Mouse (Mus musculus) myocyte (in vitro differentiated cells): ENCODE data around the gene Rab11fip4. TPM values are rescaled to one million over a fixed set of nuclear protein-coding genes. Genes with fewer than 3 reads are reported as not detected.

ENCODE experiments used
- H3K27me3 ChIP-seq: one replicate; pipeline ENCODE4 v1.6.1; 2011; ENCODE audit not compliant: control insufficient read depth, insufficient read depth, insufficient read length
- H3K36me3 ChIP-seq: one replicate; pipeline ENCODE4 v1.6.1; 2011; ENCODE audit not compliant: control insufficient read depth, insufficient read depth
- H3K4me2 ChIP-seq: one replicate; pipeline ENCODE4 v1.6.1; 2011; ENCODE audit warnings: low read depth, control low read depth
- H3K4me3 ChIP-seq: one replicate; pipeline ENCODE4 v1.5.1; 2011; ENCODE audit warnings: mild to moderate bottlenecking, control low read depth, moderate library complexity
- H3K79me2 ChIP-seq: one replicate; pipeline ENCODE4 v1.6.1; 2011; ENCODE audit not compliant: control insufficient read depth, insufficient read depth
- H3ac ChIP-seq: one replicate; pipeline ENCODE4 v1.6.1; 2011; ENCODE audit not compliant: control insufficient read depth, insufficient read length
- CEBPB ChIP-seq: IDR thresholded peaks from 2 replicates; pipeline ENCODE4 v1.6.1; 2011; ENCODE audit warnings: mild to moderate bottlenecking, moderate library complexity; ENCODE audit not compliant: poor library complexity, insufficient read depth, severe bottlenecking
- E2F4 ChIP-seq: IDR thresholded peaks from one replicate; pipeline ENCODE4 v1.6.1; 2011; ENCODE audit warnings: mild to moderate bottlenecking, control low read depth, moderate library complexity; ENCODE audit not compliant: insufficient read depth
- MAX ChIP-seq: IDR thresholded peaks from one replicate; pipeline ENCODE4 v1.6.1; 2011; ENCODE audit warnings: low read depth, mild to moderate bottlenecking, control low read depth
- MYOD1 ChIP-seq, 3 experiments: IDR thresholded peaks; one replicate each; pipeline ENCODE4 v1.6.1; 2011; ENCODE audit warnings: control low read depth in 2 of 3, low read depth in 2 of 3, mild to moderate bottlenecking in 2 of 3, moderate library complexity in 1 of 3; ENCODE audit not compliant: insufficient read length in 2 of 3, control insufficient read depth in 1 of 3
- MYOG ChIP-seq, 3 experiments: IDR thresholded peaks; one replicate each; pipeline ENCODE4 v1.6.1; 2011; ENCODE audit warnings: control low read depth in 2 of 3, low read depth in 2 of 3, mild to moderate bottlenecking in 2 of 3; ENCODE audit not compliant: insufficient read length in 2 of 3, control insufficient read depth in 1 of 3, insufficient read depth in 1 of 3
- POLR2A ChIP-seq: IDR thresholded peaks from one replicate; pipeline ENCODE4 v1.6.1; 2011; ENCODE audit warnings: low read depth, mild to moderate bottlenecking, control low read depth, moderate library complexity; ENCODE audit not compliant: insufficient read length
- POLR2AphosphoS2 ChIP-seq: IDR thresholded peaks from one replicate; pipeline ENCODE4 v1.6.1; 2011; ENCODE audit warnings: low read depth, control low read depth; ENCODE audit not compliant: insufficient read length
- REST ChIP-seq: IDR thresholded peaks from one replicate; pipeline ENCODE4 v1.6.1; 2011; ENCODE audit warnings: mild to moderate bottlenecking, control low read depth, moderate library complexity; ENCODE audit not compliant: insufficient read depth, insufficient read length
- SRF ChIP-seq: IDR thresholded peaks from one replicate; pipeline ENCODE4 v1.6.1; 2011; ENCODE audit warnings: low read depth; ENCODE audit not compliant: control insufficient read depth, insufficient read length
- TCF12 ChIP-seq: IDR thresholded peaks from one replicate; pipeline ENCODE4 v1.6.1; 2011; ENCODE audit warnings: mild to moderate bottlenecking, control low read depth; ENCODE audit not compliant: poor library complexity, insufficient read depth, severe bottlenecking
- TCF3 ChIP-seq: IDR thresholded peaks from one replicate; pipeline ENCODE4 v1.6.1; 2011; ENCODE audit warnings: low read depth, control low read depth; ENCODE audit not compliant: insufficient read length
- USF1 ChIP-seq: IDR thresholded peaks from one replicate; pipeline ENCODE4 v1.6.1; 2011; ENCODE audit warnings: low read depth, mild to moderate bottlenecking, control low read depth, moderate library complexity
- polyA plus RNA-seq: library from polyadenylated mRNA; unstranded; fragments of >200 nt; fragmentation: generic; extraction: Trizol; gene quantifications from one replicate; pipeline ENCODE4 v1.2.1, GENCODE M21; 2012; ENCODE audit warnings: missing spikeins

Rab11fip4 gene
- 0.04 TPM for polyA plus RNA-seq

DNA sequence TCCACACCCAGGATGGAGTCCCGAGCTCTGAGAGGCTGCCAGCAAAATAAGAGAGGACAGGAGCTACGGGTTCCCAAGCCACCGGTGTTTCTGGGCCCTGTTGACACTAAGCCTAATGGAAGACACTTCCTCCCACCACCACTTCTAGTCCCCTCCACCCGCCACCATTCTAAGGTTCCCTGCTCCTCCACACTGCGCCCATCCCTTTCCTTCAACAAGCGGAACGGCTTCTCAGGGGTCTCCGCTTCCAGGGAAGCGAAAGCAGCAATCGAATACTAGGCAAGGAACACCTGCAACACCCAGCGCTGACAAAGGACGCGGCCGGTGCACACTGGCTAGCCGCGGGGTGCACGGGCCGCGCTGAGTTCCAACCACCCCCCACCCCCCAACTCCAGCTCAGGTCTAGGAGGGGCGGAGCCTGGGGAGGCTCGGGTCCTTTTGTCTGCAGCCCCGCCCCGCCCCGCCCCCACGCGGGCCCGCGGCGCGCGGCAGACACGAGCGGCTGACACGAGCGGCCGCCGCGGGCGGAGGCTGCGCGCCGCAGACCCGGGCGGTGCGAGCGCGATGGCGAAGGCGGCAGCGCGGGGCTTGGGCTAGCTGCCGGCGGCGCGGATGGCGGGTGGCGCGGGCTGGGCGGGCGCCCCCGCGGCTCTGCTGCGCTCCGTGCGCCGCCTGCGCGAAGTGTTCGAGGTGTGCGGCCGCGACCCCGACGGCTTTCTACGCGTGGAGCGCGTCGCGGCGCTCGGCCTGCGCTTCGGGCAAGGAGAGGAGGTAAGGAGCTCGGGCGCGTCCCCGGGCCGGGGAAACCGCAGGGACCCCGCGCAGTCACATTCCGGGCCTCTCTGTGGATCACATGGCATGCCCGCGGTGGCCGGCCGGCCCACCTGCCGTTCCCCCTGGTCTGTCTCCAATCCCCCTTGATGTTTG, at the start of gene Rab11fip4:
Rab11fip4 (plus strand) TSS at position 549 of the 927 bp plus-strand sequence.
- no peak within 1 kb of the TSS for H3ac ChIP-seq
- H3K36me3 ChIP-seq, result no peaks in the 10 kb centered on the region
- no peaks in the 10 kb centered on the region for H3K79me2 ChIP-seq
- peaks cover 47% of the 10 kb centered on the region for H3K27me3 ChIP-seq
- no peak within 1 kb of the TSS for H3K4me3 ChIP-seq
- H3K4me2 ChIP-seq, result peak within 1 kb of the TSS; percentile 38
- TF ChIP-seq USF1, result no peak
- TF ChIP-seq CEBPB, result no peak
- no peak for TF ChIP-seq MAX
- no peak for TF ChIP-seq MYOD1 (IDR thresholded peaks at IDR 0.05; ENCODE audit: control insufficient read depth in 1 of 3, insufficient read length in 2 of 3, low read depth in 2 of 3)
- TF ChIP-seq E2F4, result no peak
- TF ChIP-seq POLR2AphosphoS2, result no peak
- no peak for TF ChIP-seq POLR2A
- TF ChIP-seq MYOG (IDR thresholded peaks at IDR 0.05; ENCODE audit: control insufficient read depth in 1 of 3, insufficient read depth in 1 of 3, insufficient read length in 2 of 3, low read depth in 2 of 3), result no peak
- no peak for TF ChIP-seq TCF12
- no peak for TF ChIP-seq TCF3
- TF ChIP-seq SRF, result no peak
- no peak for TF ChIP-seq REST

DNA sequence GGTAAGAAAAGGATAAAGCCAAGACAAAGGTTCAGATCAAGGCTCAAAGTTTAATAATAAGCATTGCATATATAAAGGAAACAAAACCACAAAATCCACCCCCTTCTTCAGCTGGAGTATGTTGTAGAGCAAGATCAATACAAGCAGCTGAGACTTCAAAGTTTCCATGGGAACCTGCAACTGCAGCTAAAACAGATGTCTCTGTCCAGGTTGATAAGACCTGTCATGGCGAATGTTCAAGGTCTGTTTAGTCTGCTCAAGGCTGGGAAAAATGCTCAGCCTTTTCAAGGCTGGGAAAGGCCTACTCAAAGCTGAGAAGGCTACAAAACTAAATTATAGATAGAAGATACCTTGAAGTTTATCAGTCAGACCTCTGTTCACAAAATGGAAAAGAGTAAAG, 38.4 kb upstream of the Rab11fip4 start:
- Histone ChIP-seq H3ac (no peak overlapping the region), H3K27me3 (no peaks in the 10 kb centered on the region), H3K4me3 (no peak overlapping the region), H3K79me2 (no peaks in the 10 kb centered on the region), H3K4me2 (no peak overlapping the region), H3K36me3 (peaks cover 79% of the 10 kb centered on the region)
- TF ChIP-seq MAX (no peak), MYOG (IDR thresholded peaks at IDR 0.05; ENCODE audit: control insufficient read depth in 1 of 3, insufficient read depth in 1 of 3, insufficient read length in 2 of 3, low read depth in 2 of 3) (no peak), MYOD1 (IDR thresholded peaks at IDR 0.05; ENCODE audit: control insufficient read depth in 1 of 3, insufficient read length in 2 of 3, low read depth in 2 of 3) (no peak)

DNA sequence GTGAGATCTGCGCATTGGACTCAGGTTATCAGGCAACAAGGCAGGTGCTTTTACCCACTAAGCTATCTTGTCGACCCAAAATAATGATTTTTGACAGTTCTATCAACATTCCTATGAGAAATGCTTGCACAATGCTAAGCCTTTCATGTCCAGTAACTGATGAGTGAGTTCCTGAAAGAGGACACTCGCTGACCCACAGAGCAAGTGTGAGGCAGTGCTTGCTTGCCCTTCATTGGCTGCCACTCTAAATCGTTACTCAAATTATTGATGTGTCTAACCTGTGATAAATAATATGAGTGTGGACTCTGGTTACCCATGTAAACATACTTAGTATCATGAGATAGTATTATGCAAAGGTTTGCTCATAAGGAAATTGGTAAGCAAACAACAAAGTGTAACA, 30.5 kb upstream of the Rab11fip4 start:
- peaks cover 51% of the 10 kb centered on the region for H3K36me3 ChIP-seq
- H3ac ChIP-seq, result no peak overlapping the region
- H3K79me2 ChIP-seq, result no peaks in the 10 kb centered on the region
- H3K27me3 ChIP-seq, result no peaks in the 10 kb centered on the region
- H3K4me3 ChIP-seq, result no peak overlapping the region
- TF ChIP-seq MAX (no peak), TCF12 (no peak), MYOD1 (IDR thresholded peaks at IDR 0.05; ENCODE audit: control insufficient read depth in 1 of 3, insufficient read length in 2 of 3, low read depth in 2 of 3) (no peak), TCF3 (no peak), USF1 (no peak), SRF (no peak), CEBPB (no peak), POLR2AphosphoS2 (no peak), REST (no peak), MYOG (IDR thresholded peaks at IDR 0.05; ENCODE audit: control insufficient read depth in 1 of 3, insufficient read depth in 1 of 3, insufficient read length in 2 of 3, low read depth in 2 of 3) (no peak)
- H3K4me2 ChIP-seq, result no peak overlapping the region

DNA sequence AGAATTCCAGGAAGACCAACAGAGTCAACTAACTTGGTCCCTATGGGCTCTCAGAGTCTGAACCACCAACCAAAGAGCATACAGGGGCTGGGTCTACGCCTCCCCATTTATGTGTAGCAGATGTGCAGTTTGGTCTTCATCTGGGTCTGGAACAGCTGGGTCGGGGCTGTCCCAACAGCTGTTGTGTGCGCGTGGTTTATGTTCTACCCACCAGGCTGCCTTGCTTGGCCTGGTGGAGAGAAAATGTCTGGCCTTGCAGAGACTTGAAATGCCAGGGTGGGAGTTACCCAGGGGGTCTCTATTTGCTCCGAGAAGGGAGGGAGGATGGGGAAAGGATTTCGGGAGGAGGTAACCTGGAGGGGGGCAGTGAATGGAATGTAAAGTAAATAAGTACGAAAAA, 27.5 kb upstream of the Rab11fip4 start:
- Histone ChIP-seq H3K79me2 (no peaks in the 10 kb centered on the region), H3K4me3 (no peak overlapping the region), H3K27me3 (no peaks in the 10 kb centered on the region), H3K4me2 (no peak overlapping the region), H3ac (no peak overlapping the region), H3K36me3 (peaks cover 53% of the 10 kb centered on the region)
- peak in 1 of 3 experiments; percentile 42 for TF ChIP-seq MYOD1 (IDR thresholded peaks at IDR 0.05; ENCODE audit: control insufficient read depth in 1 of 3, insufficient read length in 2 of 3, low read depth in 2 of 3)
- TF ChIP-seq TCF12, result no peak

DNA sequence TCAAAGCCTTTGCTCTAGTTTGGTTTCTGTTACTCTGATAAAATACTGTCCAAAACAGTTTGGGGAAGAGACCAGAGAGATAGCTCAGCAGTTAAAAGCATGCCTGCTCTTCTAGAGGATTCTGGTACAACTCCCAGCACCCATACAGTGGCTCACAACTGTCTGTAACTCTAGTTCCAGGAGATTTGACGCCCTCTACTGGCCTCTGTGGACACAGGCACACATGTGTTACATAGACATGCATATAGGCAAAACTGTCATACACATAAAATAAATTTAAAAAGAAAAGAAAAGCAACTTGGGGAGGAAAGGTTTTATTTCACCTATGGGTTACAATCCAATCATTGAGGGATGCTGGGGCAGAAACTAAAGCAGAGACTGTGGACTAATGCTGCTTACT, 24.1 kb upstream of the Rab11fip4 start:
- H3ac ChIP-seq, result no peak overlapping the region
- no peaks in the 10 kb centered on the region for H3K79me2 ChIP-seq
- H3K27me3 ChIP-seq, result no peaks in the 10 kb centered on the region
- no peak overlapping the region for H3K4me3 ChIP-seq
- TF ChIP-seq MYOD1 (IDR thresholded peaks at IDR 0.05; ENCODE audit: control insufficient read depth in 1 of 3, insufficient read length in 2 of 3, low read depth in 2 of 3), result no peak
- no peak for TF ChIP-seq POLR2AphosphoS2
- TF ChIP-seq E2F4, result no peak
- no peak for TF ChIP-seq TCF3
- TF ChIP-seq REST, result no peak
- no peak for TF ChIP-seq POLR2A
- no peak for TF ChIP-seq TCF12
- TF ChIP-seq MAX, result no peak
- TF ChIP-seq USF1, result no peak
- TF ChIP-seq SRF, result no peak
- no peak for TF ChIP-seq CEBPB
- TF ChIP-seq MYOG (IDR thresholded peaks at IDR 0.05; ENCODE audit: control insufficient read depth in 1 of 3, insufficient read depth in 1 of 3, insufficient read length in 2 of 3, low read depth in 2 of 3), result no peak
- no peak overlapping the region for H3K4me2 ChIP-seq
- peaks cover 58% of the 10 kb centered on the region for H3K36me3 ChIP-seq
